Mouse (Mus musculus): Measurements from ENCODE around the gene Rassf8. TPM values are rescaled to one million over a fixed set of nuclear protein-coding genes. Genes with fewer than 3 reads are reported as not detected.

The Rassf8 gene
- 3.1 and 7.0 TPM in 2 replicates for total RNA-seq (2017)

DNA sequence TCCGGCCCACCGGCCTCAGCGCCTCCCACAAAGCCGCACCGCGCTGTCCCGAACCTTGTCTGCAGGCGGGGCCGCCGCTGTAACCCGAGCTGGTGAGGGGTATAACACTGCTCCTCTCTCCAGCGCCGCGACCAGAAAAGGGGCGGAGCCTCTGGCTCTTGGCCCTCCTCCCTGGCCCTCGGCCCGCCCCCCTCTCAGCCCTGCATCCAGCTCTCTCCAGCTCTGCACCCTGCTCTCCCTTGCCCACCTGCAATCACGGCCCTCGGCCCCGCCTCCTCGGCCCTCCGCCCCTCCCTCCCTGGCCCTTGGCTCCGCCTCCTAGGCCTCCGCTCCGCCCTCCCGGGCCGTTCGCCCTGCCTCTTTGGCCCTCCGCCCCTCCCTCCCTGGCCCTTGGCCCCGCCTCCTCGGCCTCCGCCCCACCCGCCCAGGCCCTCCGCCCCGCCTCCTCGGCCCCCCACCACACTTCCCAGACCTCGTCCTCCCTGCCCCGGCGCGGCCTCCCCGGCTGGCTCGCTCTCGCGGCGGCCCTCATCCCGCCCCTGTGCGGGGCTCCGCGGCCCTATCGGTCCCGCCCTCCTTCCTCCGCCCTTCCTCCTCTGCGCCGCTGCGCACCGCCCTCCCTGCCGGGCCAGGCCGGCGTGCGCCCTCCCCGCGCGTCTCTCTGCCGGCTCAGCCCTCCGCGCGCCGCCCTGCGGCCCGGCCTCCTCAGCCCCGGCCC lies at the start of gene Rassf8:
Gene Rassf8, plus strand, starts transcription at position 617 of the 718 bp plus-strand sequence.
- peak; percentile 75 for ATAC-seq (replicated peaks; ENCODE audit: low read depth, poor library complexity, severe bottlenecking)

- ATAC-seq (replicated peaks; ENCODE audit: low read depth, poor library complexity, severe bottlenecking), result no peak
Observed at GRCm38 (mm10) chr6:145701021-145701540, 45.5 kb upstream of the Rassf8 start.

DNA sequence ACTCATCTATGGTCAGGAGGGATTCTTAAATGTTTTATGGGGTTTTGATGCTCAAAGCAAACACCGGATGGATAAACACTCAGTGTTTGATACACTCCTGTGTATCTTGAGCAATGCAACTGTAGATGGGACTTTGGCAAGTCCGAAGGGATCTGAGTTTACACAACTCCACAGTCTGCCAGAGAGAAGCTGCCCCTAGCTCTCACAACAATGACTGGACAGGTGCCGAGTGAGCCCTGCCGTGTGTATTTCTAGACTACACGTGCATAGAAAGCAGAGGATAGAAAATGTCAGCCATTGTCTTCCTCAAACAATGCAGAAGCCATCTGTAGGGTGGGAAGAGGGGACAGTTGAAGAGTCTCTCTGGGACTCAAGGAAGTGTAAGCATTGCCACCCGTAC lies 42.9 kb upstream of the Rassf8 start:
- no peak for ATAC-seq (replicated peaks; ENCODE audit: low read depth, poor library complexity, severe bottlenecking)

GRCm38 (mm10) chr6:145709956-145710720 lies 36.4 kb upstream of the Rassf8 start:
- ATAC-seq (replicated peaks; ENCODE audit: low read depth, poor library complexity, severe bottlenecking), result no peak

DNA sequence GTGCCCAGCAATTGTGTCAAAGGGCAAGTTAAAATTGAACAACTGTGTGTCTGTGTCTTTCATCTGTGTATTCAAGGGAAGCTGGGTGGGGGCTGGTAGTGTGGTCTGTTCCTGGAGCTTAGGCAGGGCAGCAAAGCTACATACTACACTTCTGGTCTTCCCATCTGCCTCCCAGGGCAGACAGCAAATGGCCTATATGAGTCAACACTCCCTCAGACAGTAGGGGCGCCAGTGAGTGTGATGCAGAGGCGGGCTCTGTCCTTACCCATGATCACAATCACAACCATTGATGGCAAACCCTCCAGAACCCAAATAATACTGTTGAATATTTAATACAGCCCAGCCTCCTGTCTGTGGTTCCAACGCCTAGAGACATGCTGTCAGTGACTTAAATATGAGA lies 35.8 kb upstream of the Rassf8 start:
- no peak for ATAC-seq (replicated peaks; ENCODE audit: low read depth, poor library complexity, severe bottlenecking)

GRCm38 (mm10) chr6:145711320-145711719 lies 35.2 kb upstream of the Rassf8 start:
- no peak for ATAC-seq (replicated peaks; ENCODE audit: low read depth, poor library complexity, severe bottlenecking)

GRCm38 (mm10) chr6:145713241-145714114 lies 33.1 kb upstream of the Rassf8 start:
- ATAC-seq (replicated peaks; ENCODE audit: low read depth, poor library complexity, severe bottlenecking), result no peak

DNA sequence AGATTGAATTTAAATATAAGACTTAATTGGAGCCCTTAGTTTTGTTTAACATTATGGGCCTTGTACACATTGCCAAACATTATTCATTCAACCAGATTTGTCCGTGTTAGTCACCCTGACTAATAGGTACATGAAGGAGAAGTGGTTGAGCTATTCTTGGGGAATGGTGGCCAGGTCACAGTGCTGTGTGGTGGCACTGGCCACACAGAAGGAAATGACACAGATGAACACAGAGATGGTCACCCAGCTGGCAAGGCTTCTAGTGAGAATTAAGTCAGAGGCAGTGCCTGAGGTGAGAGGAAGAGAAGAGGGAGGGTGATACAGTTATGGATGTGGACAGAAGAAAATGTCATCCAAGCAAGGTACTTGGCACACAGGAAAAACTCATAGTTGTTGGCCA lies 32.4 kb upstream of the Rassf8 start:
- no peak for ATAC-seq (replicated peaks; ENCODE audit: low read depth, poor library complexity, severe bottlenecking)

DNA sequence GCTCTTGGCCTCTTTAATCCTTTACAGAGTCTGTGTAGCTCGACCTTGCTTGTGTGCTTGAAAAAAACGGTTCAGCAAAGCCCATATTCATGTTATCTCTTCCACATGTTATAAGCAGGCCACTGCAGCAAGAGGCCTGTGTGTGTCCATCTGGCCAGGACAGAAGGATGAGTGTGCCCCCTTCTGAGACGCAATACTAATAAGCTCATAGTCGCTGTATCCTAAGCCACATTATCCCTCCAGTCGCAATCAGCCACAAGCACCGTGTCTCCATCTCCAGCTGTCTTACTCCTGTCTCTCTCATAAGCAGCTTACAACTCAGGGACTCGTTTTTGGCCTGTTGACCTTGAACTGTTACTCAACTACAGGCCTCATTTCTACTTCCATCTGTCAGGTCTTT lies 24.0 kb upstream of the Rassf8 start:
- ATAC-seq (replicated peaks; ENCODE audit: low read depth, poor library complexity, severe bottlenecking), result no peak

DNA sequence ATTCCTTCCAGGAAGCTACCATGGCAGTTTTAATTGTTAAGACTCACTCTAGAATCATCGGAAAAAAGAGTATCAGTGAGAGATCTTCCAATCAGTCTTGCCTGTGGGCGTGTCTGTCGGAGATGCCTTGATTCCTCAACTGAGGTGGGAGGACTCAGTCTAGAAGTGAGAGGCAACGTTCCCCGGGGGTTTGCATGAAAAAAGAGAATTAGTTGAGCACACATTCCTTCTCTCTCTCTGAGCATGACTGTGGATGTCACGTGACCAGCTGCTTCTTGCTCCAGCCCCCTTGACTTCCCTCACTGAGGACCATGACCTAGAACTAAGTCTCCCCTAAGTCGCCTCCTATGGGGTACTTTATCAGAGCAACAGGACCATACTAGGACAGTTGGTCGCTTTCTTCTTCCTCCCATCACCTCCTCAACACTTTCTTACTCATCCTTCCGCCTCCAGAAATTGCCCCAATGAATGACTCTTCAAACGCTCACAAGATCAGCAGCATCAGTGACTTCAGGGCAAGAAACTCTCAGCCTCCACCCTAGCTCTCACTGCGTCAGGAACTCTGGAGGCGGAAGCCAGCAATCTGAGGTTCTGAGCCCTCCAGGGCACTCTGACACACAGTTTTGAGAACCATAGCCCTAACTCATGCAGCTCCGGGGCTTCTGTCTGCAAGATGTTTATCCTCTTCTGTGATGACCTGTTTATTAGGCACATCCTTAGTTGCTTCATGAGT lies 23.3 kb upstream of the Rassf8 start:
- no peak for ATAC-seq (replicated peaks; ENCODE audit: low read depth, poor library complexity, severe bottlenecking)

- no peak for ATAC-seq (replicated peaks; ENCODE audit: low read depth, poor library complexity, severe bottlenecking)
Observed at GRCm38 (mm10) chr6:145725849-145726248, 20.7 kb upstream of the Rassf8 start.

GRCm38 (mm10) chr6:145726986-145727385 lies 19.6 kb upstream of the Rassf8 start:
- ATAC-seq (replicated peaks; ENCODE audit: low read depth, poor library complexity, severe bottlenecking), result no peak

DNA sequence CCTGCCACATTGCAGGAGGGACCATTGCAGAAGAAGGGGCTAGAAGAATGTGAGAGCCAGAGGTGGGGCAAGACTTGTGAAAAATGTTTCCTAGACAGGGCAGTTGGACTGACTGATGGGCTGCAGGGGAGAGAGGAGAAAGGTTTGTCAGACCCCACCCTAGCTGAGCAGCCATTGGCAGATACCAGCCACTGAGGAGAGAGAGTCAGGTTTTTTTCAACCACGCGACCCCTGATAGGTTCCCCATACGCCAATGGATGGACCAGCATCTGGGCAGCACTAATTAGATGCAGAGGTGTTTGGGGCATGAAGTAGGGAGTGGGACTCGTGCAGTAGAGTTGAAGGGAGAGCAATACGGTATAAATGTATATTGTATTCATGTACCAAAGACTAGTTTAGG lies 13.7 kb upstream of the Rassf8 start:
- ATAC-seq (replicated peaks; ENCODE audit: low read depth, poor library complexity, severe bottlenecking), result no peak

DNA sequence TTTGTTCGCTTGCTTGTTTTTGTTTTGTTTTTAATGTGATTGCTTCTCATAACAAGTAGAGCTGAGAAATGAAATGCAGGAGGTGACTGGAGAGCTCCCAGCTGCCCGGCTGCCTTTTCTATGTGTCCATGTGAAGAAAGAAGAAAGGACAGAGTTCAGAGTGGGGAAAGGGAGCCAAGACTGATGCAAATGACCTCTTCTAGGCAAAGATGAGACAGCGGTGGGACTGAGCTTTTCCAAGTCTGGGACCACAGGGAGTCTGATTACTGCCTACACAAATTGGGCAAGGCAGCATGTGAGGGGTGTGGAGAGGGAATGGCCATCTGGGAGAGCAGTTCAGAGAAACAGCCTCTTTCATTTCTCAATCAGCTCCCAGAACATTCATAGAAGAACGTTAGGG lies 13.3 kb upstream of the Rassf8 start:
- no peak for ATAC-seq (replicated peaks; ENCODE audit: low read depth, poor library complexity, severe bottlenecking)

DNA sequence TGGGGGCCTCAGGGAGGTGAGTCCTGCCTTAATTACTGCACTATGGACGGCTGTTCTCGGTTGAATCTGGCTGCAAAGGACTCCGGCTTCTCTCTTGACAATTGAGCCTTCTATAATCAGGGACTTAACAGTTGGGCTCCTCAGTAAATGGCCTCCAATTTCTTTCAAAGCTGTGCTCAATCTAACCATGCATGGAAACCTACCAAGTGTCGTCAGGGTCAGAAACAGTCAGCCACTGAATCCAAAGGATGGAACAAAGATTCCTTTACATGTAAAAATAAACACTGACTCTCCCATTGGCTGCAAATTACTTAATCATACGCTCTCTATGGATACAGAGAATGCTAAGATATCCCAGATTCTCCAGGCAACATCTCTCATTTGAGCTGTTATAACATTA lies 12.6 kb upstream of the Rassf8 start:
- ATAC-seq (replicated peaks; ENCODE audit: low read depth, poor library complexity, severe bottlenecking), result no peak

- no peak for ATAC-seq (replicated peaks; ENCODE audit: low read depth, poor library complexity, severe bottlenecking)
Observed at GRCm38 (mm10) chr6:145736099-145736498, 10.4 kb upstream of the Rassf8 start.

GRCm38 (mm10) chr6:145739231-145739630 lies 7.3 kb upstream of the Rassf8 start:
- ATAC-seq (replicated peaks; ENCODE audit: low read depth, poor library complexity, severe bottlenecking), result no peak

DNA sequence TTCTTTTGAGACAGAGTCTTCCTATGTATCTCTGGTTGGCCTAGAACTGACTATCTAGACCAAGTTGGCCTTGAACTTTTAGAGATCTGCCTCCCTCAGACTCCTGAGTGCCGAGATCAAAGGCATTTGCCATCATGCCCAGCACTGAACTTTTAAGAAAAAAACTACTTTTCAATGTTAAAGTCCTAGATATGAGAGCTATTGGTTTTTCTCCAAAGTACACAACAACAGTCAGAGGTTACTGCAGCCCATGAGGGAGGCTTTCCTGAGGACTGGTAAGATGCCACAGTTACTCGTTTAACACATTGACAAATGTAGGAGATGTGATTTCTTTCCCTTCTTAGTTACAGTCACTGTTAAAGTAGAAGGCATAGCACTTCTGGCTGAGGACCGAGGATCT lies 6.5 kb upstream of the Rassf8 start:
- no peak for ATAC-seq (replicated peaks; ENCODE audit: low read depth, poor library complexity, severe bottlenecking)

GRCm38 (mm10) chr6:145745291-145745690 lies 1.3 kb upstream of the Rassf8 start:
- no peak for ATAC-seq (replicated peaks; ENCODE audit: low read depth, poor library complexity, severe bottlenecking)

Data from common myeloid progenitor, adult 5-6 weeks (primary cell).